Mouse (Mus musculus) layer of hippocampus, adult 9-10 months (tissue): Measurements from ENCODE around the gene Krtap1-4.
A peak's percentile ranks its signal among the peaks of the same experiment; 100 is the strongest.
"Not testable (repeated sequence)": the region's sequence is repeated elsewhere in the genome, so short reads cannot be mapped to it uniquely, and the experiment has no call there.

Source experiments
- DNase-seq: peaks from one replicate; pipeline ENCODE4 v3.0.0; 2022; ENCODE audit warnings: low spot score

The Krtap1-4 gene

DNA sequence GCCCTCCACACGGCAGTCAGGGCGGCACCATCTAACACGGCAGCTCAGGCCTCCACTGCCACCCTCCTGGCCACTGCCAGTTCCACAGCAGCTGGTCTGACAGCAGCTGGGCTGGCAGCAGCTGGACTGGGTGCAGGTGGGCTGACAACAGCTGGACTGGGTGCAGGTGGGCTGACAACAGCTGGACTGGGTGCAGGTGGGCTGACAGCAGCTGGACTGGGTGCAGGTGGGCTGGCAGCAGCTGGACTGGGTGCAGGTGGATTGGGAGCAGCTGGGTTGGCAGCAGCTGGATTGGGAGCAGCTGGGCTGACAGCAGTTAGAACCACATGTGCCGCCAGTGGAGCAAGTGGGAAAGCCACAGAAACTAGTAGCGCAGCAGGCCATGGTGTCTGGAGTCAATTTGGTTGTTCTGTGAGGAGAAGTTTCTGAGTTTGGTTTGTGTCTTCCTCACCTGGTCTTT is at the start of gene Krtap1-4:
TSS of gene Krtap1-4 (minus strand) at position 410 of the 460 bp plus-strand sequence.
- no peak for DNase-seq

GRCm38 (mm10) chr11:99630890-99631289 is 47.4 kb upstream of the Krtap1-4 start:
- no peak for DNase-seq

GRCm38 (mm10) chr11:99628138-99628537 is 44.7 kb upstream of the Krtap1-4 start, which contains the start of gene Krtap4-1:
TSS of gene Krtap4-1 (minus strand) at chr11:99628238.
- DNase-seq = no peak

DNA sequence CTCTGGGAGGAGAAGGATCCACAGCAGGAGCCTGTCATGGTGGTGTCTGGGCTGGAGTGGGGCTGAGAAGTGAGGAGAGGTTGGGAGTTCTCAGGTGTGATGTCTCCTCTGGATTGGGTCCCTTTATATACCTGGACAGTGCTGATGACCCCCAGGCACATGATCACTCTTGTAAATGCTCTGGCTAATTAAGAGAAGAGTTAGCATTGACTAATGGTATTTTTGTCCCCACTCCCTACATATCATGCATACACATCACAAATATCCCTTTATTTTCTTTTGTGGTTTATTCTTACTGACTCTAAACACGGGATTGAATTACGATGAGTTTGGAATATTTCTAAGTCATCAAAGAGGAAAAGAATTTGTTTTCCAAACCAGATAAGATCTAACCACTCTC is 36.9 kb upstream of the Krtap1-4 start, which contains the start of gene Gm11562:
TSS of gene Gm11562 (minus strand) at position 101 of the 400 bp plus-strand sequence.
- no peak for DNase-seq

DNA sequence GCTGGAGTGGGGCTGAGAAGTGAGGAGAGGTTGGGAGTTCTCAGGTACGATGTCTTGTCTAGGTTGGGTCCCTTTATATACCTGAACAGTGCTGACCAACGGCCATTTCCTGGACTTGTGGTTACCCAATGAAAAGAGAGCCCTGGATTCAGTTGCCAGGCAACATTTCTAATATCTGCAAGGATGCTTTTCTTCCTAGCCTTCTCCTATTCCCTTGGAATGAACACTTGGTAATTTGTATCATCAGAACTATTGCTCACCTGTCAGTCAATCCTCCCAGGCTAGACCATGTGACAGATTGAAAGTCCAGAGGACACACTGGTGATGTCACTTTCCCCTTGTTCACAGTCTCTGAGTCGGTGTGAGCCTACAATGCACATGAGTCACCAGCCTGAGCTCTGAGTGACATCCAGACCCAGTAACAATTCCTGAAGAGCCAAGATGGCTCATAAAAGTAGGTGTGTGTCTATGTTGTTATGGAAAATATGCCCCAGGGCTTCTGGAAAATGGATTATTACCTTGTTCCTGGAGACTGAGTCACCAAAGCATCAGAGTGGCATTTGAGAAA is 31.4 kb upstream of the Krtap1-4 start, which contains the start of gene Krtap2-4:
TSS of gene Krtap2-4 (minus strand) at position 51 of the 568 bp plus-strand sequence.
- no peak for DNase-seq

DNA sequence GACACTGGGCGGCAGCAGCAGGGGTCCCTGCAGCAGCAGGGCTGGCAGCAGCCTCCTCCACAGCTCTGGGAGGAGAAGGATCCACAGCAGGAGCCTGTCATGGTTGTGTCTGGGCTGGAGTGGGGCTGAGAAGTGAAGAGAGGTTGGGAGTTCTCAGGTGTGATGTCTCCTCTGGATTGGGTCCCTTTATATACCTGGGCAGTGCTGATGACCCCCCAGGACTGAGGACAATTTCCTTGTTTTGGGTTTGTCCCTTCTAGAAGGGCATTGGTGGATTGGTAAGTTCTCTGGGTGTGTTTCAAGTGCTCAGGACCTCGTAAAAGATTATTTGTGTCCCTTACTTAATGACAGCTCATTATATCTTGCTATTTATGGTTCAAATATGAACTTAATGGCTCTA is 26.6 kb upstream of the Krtap1-4 start, which contains the start of gene Gm11937:
TSS of gene Gm11937 (minus strand) at position 101 of the 400 bp plus-strand sequence.
- not testable (repeated sequence) for DNase-seq

DNA sequence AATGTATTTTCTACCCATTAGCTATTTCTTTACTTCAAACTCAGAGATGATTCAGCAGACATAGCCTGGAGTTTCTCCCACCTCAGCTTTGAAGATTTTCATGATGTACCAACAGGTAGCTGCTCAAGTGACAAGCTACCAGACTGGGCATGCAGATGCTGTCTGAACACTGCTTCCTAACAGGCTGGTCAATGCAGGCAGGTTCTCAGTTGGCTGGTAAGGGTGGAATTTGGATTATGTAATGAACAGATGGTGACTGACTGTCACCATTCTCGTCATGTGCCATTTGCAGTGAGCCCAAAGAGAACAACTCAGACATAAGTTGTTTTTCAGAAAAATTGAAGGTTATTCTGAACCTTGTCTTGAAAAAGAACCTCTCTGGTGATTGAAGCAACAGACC is 25.7 kb upstream of the Krtap1-4 start:
- DNase-seq = peak; percentile 52

GRCm38 (mm10) chr11:99603208-99603607 is 19.8 kb upstream of the Krtap1-4 start, which contains the start of gene Gm11938:
TSS of gene Gm11938 (minus strand) at chr11:99603308.
- not testable (repeated sequence) for DNase-seq

DNA sequence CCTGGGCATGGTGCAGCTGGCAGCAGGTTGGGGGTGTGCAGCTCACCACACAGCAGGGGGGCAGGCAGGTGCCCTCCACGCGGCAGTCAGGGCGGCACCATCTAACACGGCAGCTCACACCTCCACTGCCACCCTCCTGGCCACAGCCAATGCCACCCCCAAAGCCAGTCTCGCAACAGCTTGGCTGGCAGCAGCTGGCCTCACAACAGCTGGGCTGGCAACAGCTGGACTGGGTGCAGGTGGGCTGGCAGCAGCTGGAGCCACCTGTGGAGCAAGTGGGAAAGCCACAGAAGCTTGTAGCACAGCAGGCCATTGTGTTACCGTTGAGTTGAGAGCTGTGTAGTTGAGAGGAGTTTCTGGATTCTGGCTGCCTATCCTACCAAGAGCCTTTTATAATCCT is 14.3 kb upstream of the Krtap1-4 start, which contains the start of gene Krtap9-3:
TSS of gene Krtap9-3 (minus strand) at position 364 of the 400 bp plus-strand sequence.
- not testable (repeated sequence) for DNase-seq

DNA sequence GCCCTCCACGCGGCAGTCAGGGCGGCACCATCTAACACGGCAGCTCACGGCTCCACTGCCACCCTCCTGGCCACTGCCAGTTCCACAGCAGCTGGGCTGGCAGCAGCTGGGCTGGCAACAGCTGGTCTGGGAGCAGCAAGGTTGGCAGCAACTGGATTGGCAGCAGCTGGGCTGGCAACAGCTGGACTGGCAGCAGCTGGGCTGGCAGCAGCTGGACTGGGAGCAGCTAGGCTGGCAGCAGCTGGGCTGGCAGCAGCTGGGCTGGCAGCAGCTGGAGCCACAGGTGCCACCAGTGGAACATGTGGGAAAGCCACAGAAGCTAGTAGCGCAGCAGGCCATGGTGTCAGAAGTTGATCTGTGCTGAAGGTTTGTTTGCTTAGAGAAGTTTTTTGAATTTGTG is 7.5 kb upstream of the Krtap1-4 start, which contains the start of gene Krtap1-3:
TSS of gene Krtap1-3 (minus strand) at position 359 of the 400 bp plus-strand sequence.
- DNase-seq = no peak

DNA sequence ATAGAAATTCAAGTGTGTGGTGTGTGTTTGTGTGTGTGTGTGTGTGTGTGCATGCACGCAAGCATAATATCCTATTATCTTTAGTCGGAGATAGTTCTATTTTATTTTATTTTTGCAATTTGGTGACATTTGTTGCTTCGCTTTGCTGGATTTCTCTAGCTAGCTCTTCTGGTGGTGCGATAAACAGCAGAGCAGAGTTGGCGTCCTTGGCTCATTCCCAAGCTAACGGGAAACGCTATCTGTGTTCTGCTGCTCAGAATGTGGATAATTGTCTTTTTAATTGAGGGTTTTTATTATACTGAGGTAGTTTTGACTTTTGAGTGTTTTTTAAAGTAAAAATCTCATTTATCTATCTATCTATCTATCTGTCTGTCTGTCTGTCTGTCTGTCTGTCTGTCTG is 1.6 kb upstream of the Krtap1-4 start:
- peak; percentile 25 for DNase-seq

GRCm38 (mm10) chr11:99581564-99581963 is 1.9 kb downstream of the Krtap1-4 start:
- no peak for DNase-seq

GRCm38 (mm10) chr11:99581051-99581450 is 2.4 kb downstream of the Krtap1-4 start:
- no peak for DNase-seq

GRCm38 (mm10) chr11:99580636-99581035 is 2.8 kb downstream of the Krtap1-4 start, which contains the start of gene Krtap1-5:
TSS of gene Krtap1-5 (minus strand) at chr11:99581016.
- no peak for DNase-seq

- DNase-seq = peak; percentile 55
Observed at GRCm38 (mm10) chr11:99574106-99574505, 9.3 kb downstream of the Krtap1-4 start.

GRCm38 (mm10) chr11:99573164-99573563 is 10.3 kb downstream of the Krtap1-4 start:
- no peak for DNase-seq

GRCm38 (mm10) chr11:99566530-99566929 is 16.9 kb downstream of the Krtap1-4 start, which contains the start of gene Krtap3-1:
TSS of gene Krtap3-1 (minus strand) at chr11:99566630.
- no peak for DNase-seq

- no peak for DNase-seq
Observed at GRCm38 (mm10) chr11:99562580-99562979, 20.9 kb downstream of the Krtap1-4 start.

DNA sequence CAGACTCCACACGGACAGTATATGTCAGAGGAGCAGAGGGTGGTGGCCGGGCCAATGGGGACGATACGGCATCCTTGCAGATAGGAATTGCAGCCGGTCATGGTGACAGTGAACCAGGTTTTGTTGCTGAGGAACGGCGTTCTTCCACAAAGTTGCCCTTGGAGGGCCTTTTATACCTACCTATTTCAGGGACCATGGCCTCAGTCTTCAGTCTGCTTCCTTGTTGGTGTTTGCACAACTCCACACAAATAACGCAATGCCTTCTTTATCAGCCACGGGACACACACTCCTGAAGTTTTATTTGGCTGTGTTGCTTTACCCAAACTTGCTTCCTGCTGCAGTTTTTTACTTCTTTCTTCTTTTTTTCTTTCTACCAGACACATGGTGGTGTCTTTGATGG is 24.1 kb downstream of the Krtap1-4 start, which contains the start of gene Gm11939:
TSS of gene Gm11939 (minus strand) at position 101 of the 400 bp plus-strand sequence.
- no peak for DNase-seq

DNA sequence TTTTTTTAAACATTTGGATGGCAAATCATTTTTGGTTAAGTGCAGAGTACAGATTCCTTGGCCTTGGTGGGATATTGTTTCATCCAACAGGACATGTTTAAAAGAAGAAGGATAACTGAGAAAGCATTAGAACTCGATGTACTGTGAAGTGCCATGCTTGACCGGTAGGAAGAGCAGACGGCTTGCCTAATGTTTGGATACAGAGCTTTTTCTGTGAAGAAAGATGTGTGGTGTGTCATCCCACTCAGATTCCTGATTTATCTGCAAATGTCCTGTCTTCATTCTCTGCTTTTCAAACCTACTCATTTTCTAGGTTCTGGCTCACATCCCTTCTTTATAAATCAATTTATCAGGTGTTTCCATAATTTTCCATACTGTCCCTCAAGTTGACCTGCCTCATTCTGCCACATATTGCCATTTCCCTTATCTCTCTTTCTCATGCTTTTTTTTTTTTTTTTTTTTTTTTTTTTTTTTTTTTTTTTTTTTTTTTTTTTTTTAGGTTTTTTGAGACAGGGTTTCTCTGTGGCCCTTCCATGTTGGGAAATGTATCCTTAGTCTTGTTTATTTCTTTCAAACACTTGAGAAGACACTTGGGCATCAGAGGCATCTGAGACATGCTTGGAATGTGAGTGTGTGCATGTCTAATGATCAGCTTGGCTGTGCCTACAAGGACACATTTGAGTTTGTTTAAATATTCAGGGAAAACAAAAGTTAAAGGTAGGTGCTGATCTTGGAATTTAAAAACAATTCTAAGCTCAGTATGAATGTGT is 25.3 kb downstream of the Krtap1-4 start:
- no peak for DNase-seq

- no peak for DNase-seq
Observed at GRCm38 (mm10) chr11:99556753-99557152, 26.7 kb downstream of the Krtap1-4 start, which contains the start of gene Krtap3-2. TSS of gene Krtap3-2 (minus strand) at chr11:99556853.

GRCm38 (mm10) chr11:99556195-99556594 is 27.3 kb downstream of the Krtap1-4 start:
- no peak for DNase-seq
